Mouse (Mus musculus): ENCODE data around the gene Mmp24. TPM values are rescaled to one million over a fixed set of nuclear protein-coding genes. Genes with fewer than 3 reads are reported as not detected.
A peak's percentile ranks its signal among the peaks of the same experiment; 100 is the strongest.

Mmp24 gene
- polyA plus RNA-seq, 1 experiment from 2014 or later: 20.0 TPM

DNA sequence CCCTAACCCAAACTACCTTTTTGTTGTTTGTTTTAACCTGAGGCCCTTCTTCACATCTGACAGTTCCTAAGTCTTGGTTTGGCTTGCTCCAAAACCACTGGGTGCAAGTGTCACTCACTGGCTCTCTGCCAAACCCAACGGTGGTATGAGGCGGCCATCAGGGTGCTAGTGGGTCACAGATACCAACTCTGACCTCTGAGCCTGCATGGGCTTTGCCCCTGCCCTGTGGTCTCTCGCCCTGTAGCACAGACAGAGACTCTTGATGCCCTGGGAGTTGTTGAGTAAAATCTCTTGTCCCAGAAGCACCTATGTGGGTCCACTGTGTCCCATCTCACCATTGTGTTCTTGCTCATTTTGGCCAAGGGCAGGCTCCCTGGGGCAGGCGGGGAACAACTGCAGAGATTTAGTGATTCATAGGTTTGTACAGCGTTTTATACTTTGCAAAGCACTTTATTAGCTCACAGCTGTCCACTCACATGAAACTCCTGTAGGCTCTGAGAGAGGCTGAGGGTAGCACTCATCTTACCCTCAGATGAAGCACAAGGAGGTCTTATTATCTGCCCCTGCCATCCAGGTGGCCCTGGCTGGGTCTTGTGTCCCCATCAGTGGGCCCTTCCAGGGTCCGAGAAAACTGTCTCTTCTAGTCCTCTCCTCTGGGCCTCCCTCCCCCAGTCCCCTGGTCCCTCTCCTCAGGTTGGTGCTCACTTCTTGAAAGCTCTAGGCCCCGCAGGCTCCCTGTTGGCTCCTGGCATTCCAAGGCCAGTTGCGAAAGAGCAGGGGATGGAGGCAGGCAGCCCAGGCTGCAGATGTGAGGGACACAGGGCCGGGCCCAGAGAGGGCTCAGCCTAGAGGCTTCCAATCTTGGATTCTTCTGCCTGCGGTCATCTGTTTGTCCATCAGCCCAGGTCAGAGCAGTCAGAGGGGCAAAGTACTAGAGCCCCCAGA, 42.4 kb downstream of the Mmp24 start:
- whole genome bisulfite sequencing: 83% methylated on average over 10 of the region's 10 CpGs
- H3K36me3 ChIP-seq (ENCODE audit: control insufficient read depth, insufficient read depth, low read length): peaks cover 14% of the 10 kb centered on the region; the same call in 1 of the 2 replicates

DNA sequence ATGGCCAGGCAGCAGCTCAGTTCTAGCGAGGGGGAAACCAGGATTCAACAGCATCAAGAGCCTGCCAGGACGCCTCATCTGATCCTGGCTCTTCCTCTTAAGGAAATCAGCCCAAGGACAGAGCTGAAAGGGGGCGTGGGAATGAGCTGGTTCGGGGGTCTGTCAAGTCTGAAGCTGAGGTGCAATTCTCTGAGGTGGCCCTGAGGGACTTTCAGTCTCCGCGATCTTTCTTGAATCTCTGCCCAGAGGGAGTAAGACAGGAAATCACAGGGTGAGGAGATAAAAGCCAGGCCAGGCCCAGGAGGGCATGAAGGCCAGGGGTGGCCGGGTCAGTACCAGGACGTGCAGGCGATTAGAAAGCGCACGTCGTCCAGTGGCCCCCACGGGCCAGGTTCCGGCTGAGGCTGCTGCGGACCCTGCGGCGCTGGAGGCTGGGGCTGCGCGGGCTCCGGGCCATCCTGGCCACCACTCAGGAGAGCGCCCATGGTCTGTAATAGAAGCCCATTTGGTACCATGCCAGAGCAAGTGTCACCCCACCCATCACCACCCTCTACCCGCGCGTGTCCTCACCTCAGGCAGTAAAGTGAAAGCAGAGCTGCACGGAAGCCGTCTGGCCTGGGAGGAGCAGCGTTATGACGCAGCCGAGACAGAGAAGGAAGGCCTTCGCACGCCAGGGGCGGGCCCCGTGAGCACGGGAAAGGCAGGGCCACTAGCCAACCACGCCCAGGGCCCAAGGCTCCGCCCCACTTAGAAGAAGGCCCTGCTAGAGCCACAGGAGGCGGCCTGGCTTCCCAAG, 43.7 kb downstream of the Mmp24 start:
- peaks cover 23% of the 10 kb centered on the region for H3K36me3 ChIP-seq (ENCODE audit: control insufficient read depth, insufficient read depth, low read length)
- ATAC-seq (ENCODE audit: low read depth): peak; percentile 93
- peak overlapping the region; percentile 80 for H3K9ac ChIP-seq (replicated peaks; ENCODE audit: low read depth, low read length)
- H3K27ac ChIP-seq (ENCODE audit: low read depth, low read length): peak overlapping the region; percentile 85
- peaks cover 12% of the 10 kb centered on the region; the same call in 1 of the 2 replicates for H3K4me1 ChIP-seq (ENCODE audit: control insufficient read depth, insufficient read depth, low read length)
- 2% methylated on average over 37 of the region's 37 CpGs for WGBS
- no peaks in the 10 kb centered on the region for H3K27me3 ChIP-seq (ENCODE audit: control insufficient read depth, insufficient read depth, low read length)
- H3K4me3 ChIP-seq (ENCODE audit: low read depth, low read length): peak overlapping the region; percentile 52
- peak overlapping the region; percentile 81 for H3K4me2 ChIP-seq (ENCODE audit: low read depth, low read length)
- H3K9me3 ChIP-seq (ENCODE audit: control insufficient read depth, low read length): no peaks in the 10 kb centered on the region

More for the DNA sequence above, 42.4 kb downstream of the Mmp24 start:
- H3K4me2 ChIP-seq (ENCODE audit: low read depth, low read length): peak overlapping the region; percentile 81
- no peak for ATAC-seq (ENCODE audit: low read depth)
- H3K27me3 ChIP-seq (ENCODE audit: control insufficient read depth, insufficient read depth, low read length): no peaks in the 10 kb centered on the region
- peak overlapping the region; percentile 80; the same call in 1 of the 2 replicates for H3K9ac ChIP-seq (replicated peaks; ENCODE audit: low read depth, low read length)
- no peak overlapping the region; the same call in 1 of the 2 replicates for H3K27ac ChIP-seq (ENCODE audit: low read depth, low read length)
- H3K4me1 ChIP-seq (ENCODE audit: control insufficient read depth, insufficient read depth, low read length): peaks cover 12% of the 10 kb centered on the region; the same call in 1 of the 2 replicates
- no peaks in the 10 kb centered on the region for H3K9me3 ChIP-seq (ENCODE audit: control insufficient read depth, low read length)
- no peak overlapping the region; the same call in 1 of the 2 replicates for H3K4me3 ChIP-seq (ENCODE audit: low read depth, low read length)

DNA sequence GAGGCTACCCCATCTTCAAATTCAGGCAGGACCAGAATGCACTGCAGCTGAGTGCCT, 44.1 kb downstream of the Mmp24 start, which contains the start of gene BC029722:
BC029722 (minus strand) TSS at position 35 of the 57 bp plus-strand sequence.
- Histone ChIP-seq H3K4me1 (ENCODE audit: control insufficient read depth, insufficient read depth, low read length) (peaks cover 12% of the 10 kb centered on the region; the same call in 1 of the 2 replicates), H3K27me3 (ENCODE audit: control insufficient read depth, insufficient read depth, low read length) (no peaks in the 10 kb centered on the region), H3K36me3 (ENCODE audit: control insufficient read depth, insufficient read depth, low read length) (peaks cover 23% of the 10 kb centered on the region), H3K27ac (ENCODE audit: low read depth, low read length) (peak within 1 kb of the TSS; percentile 85), H3K4me2 (ENCODE audit: low read depth, low read length) (peak within 1 kb of the TSS; percentile 81), H3K4me3 (ENCODE audit: low read depth, low read length) (peak within 1 kb of the TSS; percentile 52), H3K9me3 (ENCODE audit: control insufficient read depth, low read length) (no peaks in the 10 kb centered on the region), H3K9ac (replicated peaks; ENCODE audit: low read depth, low read length) (peak within 1 kb of the TSS; percentile 80)
- no peak for ATAC-seq (ENCODE audit: low read depth)

DNA sequence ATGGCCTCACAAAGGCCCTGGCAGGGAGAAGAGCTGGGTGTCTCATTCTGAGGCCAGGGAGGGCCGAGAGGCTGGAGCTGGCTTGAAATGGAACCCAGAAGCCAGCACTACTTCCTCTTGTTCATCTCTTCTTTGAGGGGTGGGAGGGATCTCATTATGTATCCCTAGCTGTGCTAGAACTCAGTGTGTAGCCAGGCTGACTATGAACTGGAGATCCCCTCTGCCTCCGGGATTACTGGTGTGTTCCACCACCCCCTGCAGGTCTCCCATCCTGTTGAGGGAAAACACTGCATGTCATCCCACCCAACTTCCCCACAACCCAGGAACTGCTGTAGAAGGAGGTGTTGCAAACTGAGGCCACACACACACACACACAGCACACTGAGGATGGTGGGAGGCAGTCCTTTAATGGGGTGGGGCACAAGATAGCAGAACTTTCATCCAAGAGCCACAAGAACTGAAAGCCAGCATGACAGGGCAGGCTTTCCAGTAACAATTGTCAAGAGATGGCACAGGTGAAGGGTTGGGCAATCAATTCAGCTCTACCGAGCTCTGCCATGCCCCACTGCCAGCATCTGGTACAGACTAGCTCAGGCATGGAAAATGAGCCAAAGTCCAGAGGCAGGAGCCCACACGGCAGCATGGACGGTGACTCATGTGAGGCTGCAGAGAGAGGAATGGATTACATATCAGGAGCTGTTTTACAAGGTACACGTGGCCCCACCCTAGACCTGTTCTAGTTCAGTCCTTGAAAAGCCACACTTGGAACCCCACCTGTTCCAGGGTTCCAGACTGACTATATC, 44.5 kb downstream of the Mmp24 start:
- WGBS: 61% methylated on average over 6 of the region's 6 CpGs
- H3K4me1 ChIP-seq (ENCODE audit: control insufficient read depth, insufficient read depth, low read length): peaks cover 12% of the 10 kb centered on the region; the same call in 1 of the 2 replicates
- peak; percentile 54 for ATAC-seq (ENCODE audit: low read depth)
- peak overlapping the region; percentile 81 for H3K4me2 ChIP-seq (ENCODE audit: low read depth, low read length)
- peak overlapping the region; percentile 52 for H3K4me3 ChIP-seq (ENCODE audit: low read depth, low read length)
- H3K9me3 ChIP-seq (ENCODE audit: control insufficient read depth, low read length): no peaks in the 10 kb centered on the region
- no peaks in the 10 kb centered on the region for H3K27me3 ChIP-seq (ENCODE audit: control insufficient read depth, insufficient read depth, low read length)
- peaks cover 23% of the 10 kb centered on the region for H3K36me3 ChIP-seq (ENCODE audit: control insufficient read depth, insufficient read depth, low read length)
- H3K27ac ChIP-seq (ENCODE audit: low read depth, low read length): peak overlapping the region; percentile 85
- peak overlapping the region; percentile 80; the same call in 1 of the 2 replicates for H3K9ac ChIP-seq (replicated peaks; ENCODE audit: low read depth, low read length)

DNA sequence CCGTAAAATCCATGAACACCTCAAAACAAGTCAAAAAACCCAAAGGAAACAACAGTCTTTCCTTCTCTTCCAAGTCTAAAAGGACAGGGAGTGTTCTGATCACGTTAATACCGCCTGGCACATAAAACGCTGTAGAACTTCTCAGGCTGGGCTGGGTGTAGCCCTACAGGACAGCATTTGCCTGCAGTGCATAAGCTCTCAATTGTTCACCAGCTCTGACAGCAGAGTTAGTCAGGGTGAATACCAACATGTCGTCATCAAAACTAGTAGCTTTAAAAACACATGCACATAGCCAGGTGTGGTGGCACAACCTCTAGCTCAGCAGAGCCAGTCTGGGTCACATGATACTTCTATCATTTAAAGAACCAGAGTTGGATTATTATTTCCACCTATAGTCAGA, 45.6 kb downstream of the Mmp24 start:
- 96% methylated on average over 5 of the region's 5 CpGs for WGBS
- no peak overlapping the region for H3K4me3 ChIP-seq (ENCODE audit: low read depth, low read length)
- no peak overlapping the region for H3K27ac ChIP-seq (ENCODE audit: low read depth, low read length)
- no peaks in the 10 kb centered on the region for H3K9me3 ChIP-seq (ENCODE audit: control insufficient read depth, low read length)
- no peak overlapping the region for H3K9ac ChIP-seq (replicated peaks; ENCODE audit: low read depth, low read length)
- H3K4me1 ChIP-seq (ENCODE audit: control insufficient read depth, insufficient read depth, low read length): peaks cover 15% of the 10 kb centered on the region; the same call in 1 of the 2 replicates
- H3K36me3 ChIP-seq (ENCODE audit: control insufficient read depth, insufficient read depth, low read length): peaks cover 18% of the 10 kb centered on the region
- H3K27me3 ChIP-seq (ENCODE audit: control insufficient read depth, insufficient read depth, low read length): no peaks in the 10 kb centered on the region
- ATAC-seq (ENCODE audit: low read depth): no peak
- H3K4me2 ChIP-seq (ENCODE audit: low read depth, low read length): no peak overlapping the region

DNA sequence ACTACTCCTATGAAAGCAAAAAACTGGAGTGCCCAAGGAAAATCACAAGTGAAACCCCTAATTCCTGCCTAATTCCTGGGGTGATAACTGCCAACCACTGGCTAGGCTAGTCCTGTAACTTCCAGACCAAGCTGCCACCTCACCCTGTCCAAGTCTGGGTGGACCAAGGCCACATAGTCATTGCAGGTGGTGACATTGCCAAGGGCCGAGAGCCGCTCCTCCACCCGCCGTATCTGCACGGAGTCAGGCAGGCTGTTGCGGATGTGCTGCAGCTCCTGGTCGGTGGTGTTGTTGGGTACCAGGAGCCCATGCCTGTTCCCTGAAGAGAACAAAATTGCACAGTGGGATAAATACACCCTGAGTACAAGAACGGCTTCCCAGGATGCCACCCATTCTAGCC, 48.6 kb downstream of the Mmp24 start:
- H3K4me2 ChIP-seq (ENCODE audit: low read depth, low read length): no peak overlapping the region
- WGBS: 96% methylated on average over 8 of the region's 8 CpGs
- no peak overlapping the region for H3K9ac ChIP-seq (replicated peaks; ENCODE audit: low read depth, low read length)
- H3K36me3 ChIP-seq (ENCODE audit: control insufficient read depth, insufficient read depth, low read length): peaks cover 15% of the 10 kb centered on the region
- peaks cover 14% of the 10 kb centered on the region for H3K4me1 ChIP-seq (ENCODE audit: control insufficient read depth, insufficient read depth, low read length)
- no peaks in the 10 kb centered on the region for H3K9me3 ChIP-seq (ENCODE audit: control insufficient read depth, low read length)
- ATAC-seq (ENCODE audit: low read depth): no peak
- H3K27ac ChIP-seq (ENCODE audit: low read depth, low read length): no peak overlapping the region
- H3K4me3 ChIP-seq (ENCODE audit: low read depth, low read length): no peak overlapping the region
- no peaks in the 10 kb centered on the region for H3K27me3 ChIP-seq (ENCODE audit: control insufficient read depth, insufficient read depth, low read length)

DNA sequence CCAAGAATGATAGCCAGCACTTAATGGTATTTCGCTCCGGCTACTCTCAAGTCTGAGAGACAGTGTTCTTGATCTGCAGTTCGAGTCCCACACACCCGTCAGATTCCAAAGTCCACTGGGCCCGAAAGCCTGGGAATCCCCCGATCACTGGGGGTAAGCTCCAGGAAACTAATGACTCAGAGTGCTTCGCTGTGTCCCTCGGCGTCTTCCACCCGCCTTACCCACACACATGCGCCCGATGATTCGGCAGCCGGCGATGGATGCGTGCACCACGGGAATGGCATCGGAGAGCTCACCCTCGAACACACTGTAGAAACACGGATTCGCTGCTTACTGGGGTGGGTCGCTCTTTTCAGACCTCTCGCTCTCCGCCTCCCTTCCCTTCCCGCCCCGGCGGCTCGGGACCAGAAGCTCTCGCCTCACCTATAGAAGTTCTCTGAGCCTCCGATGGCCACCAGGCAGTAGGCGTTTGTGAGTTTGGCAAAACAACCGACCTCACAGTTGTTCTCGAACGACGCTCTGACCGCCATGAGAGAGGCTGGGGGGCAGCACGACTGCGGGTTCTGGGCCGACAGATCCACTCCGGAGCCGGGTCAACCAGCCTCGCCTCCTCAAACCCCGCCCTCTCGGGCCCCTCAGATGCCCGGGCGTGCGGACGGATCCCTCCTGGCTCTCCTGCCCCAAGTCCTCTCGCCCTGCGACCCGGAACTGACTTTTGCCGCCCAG, 50.9 kb downstream of the Mmp24 start:
- H3K9ac ChIP-seq (replicated peaks; ENCODE audit: low read depth, low read length): peak overlapping the region; percentile 46
- H3K4me3 ChIP-seq (ENCODE audit: low read depth, low read length): peak overlapping the region; percentile 79
- no peaks in the 10 kb centered on the region for H3K27me3 ChIP-seq (ENCODE audit: control insufficient read depth, insufficient read depth, low read length)
- H3K36me3 ChIP-seq (ENCODE audit: control insufficient read depth, insufficient read depth, low read length): peaks cover 15% of the 10 kb centered on the region
- WGBS: 2% methylated on average over 51 of the region's 52 CpGs
- H3K4me2 ChIP-seq (ENCODE audit: low read depth, low read length): peak overlapping the region; percentile 93
- peaks cover 13% of the 10 kb centered on the region for H3K4me1 ChIP-seq (ENCODE audit: control insufficient read depth, insufficient read depth, low read length)
- peak; percentile 7; the same call in 1 of the 2 replicates for ATAC-seq (ENCODE audit: low read depth)
- peak overlapping the region; percentile 61 for H3K27ac ChIP-seq (ENCODE audit: low read depth, low read length)
- no peaks in the 10 kb centered on the region for H3K9me3 ChIP-seq (ENCODE audit: control insufficient read depth, low read length)

All from neural tube, embryonic 14.5 days (tissue).